Mouse (Mus musculus): ENCODE data around the gene Olfr906.

Gene Olfr906

GRCm38 (mm10) chr9:38486785-38487184, at the start of gene Olfr906:
Gene Olfr906, plus strand, starts transcription at chr9:38487085.
- no peak for DNase-seq (ENCODE audit: extremely low spot score, low spot score)

- no peak for DNase-seq (ENCODE audit: extremely low spot score, low spot score)
Measured at GRCm38 (mm10) chr9:38447352-38447751, 39.5 kb upstream of the Olfr906 start, which contains the start of gene Olfr902. Gene Olfr902, plus strand, starts transcription at chr9:38447652.

GRCm38 (mm10) chr9:38462844-38463243, 24.0 kb upstream of the Olfr906 start, which contains the start of gene Olfr904:
Gene Olfr904, plus strand, starts transcription at chr9:38463144.
- no peak for DNase-seq (ENCODE audit: extremely low spot score, low spot score)

GRCm38 (mm10) chr9:38470807-38471206, 16.1 kb upstream of the Olfr906 start, which contains the start of gene Olfr905:
Gene Olfr905, plus strand, starts transcription at chr9:38471107.
- no peak for DNase-seq (ENCODE audit: extremely low spot score, low spot score)

GRCm38 (mm10) chr9:38495501-38495900, 8.6 kb downstream of the Olfr906 start, which contains the start of gene Olfr907:
Gene Olfr907, plus strand, starts transcription at chr9:38495801.
- DNase-seq (ENCODE audit: extremely low spot score, low spot score) = no peak

GRCm38 (mm10) chr9:38512353-38512752, 25.5 kb downstream of the Olfr906 start:
- no peak for DNase-seq (ENCODE audit: extremely low spot score, low spot score)

- no peak for DNase-seq (ENCODE audit: extremely low spot score, low spot score)
Measured at GRCm38 (mm10) chr9:38521280-38521679, 34.4 kb downstream of the Olfr906 start, which contains the start of gene Olfr911-ps1. Gene Olfr911-ps1, plus strand, starts transcription at chr9:38521580.

GRCm38 (mm10) chr9:38537549-38537948, 50.7 kb downstream of the Olfr906 start, which contains the start of gene Olfr910:
Gene Olfr910, plus strand, starts transcription at chr9:38537849.
- DNase-seq (ENCODE audit: extremely low spot score, low spot score) = no peak

Data from neural tube, embryonic 10.5 days (tissue).